Mouse (Mus musculus) CH12.LX (cell line): ENCODE results near the gene Cma1. TPM values are rescaled to one million over a fixed set of nuclear protein-coding genes. Genes with fewer than 3 reads are reported as not detected.

Source experiments
- DNase-seq: peaks from one replicate; pipeline ENCODE4 v3.0.0-alpha.2; 2013; ENCODE audit errors: extremely low read depth
- H3K27ac ChIP-seq: 2 replicates; pipeline ENCODE4 v1.5.1; 2012; ENCODE audit warnings: low read depth, mild to moderate bottlenecking, control low read depth, moderate library complexity; ENCODE audit not compliant: insufficient read depth
- H3K27me3 ChIP-seq: replicated peaks from 2 replicates; pipeline ENCODE3; 2012; ENCODE audit warnings: inconsistent platforms
- H3K36me3 ChIP-seq, 2 experiments: replicated peaks in 1 of 2; 2 replicates each; pipeline versions ENCODE3 to v1.6.1; 2012; ENCODE audit warnings: inconsistent platforms in 1 of 2, low read length in 1 of 2, mild to moderate bottlenecking in 1 of 2, mixed read lengths in 1 of 2, moderate library complexity in 1 of 2; ENCODE audit not compliant: control insufficient read depth in 1 of 2, insufficient read depth in 1 of 2
- H3K4me1 ChIP-seq, 2 experiments: 2 replicates each; pipeline ENCODE4 v1.6.1; 2012; ENCODE audit warnings: inconsistent platforms in 1 of 2, moderate library complexity in 1 of 2; ENCODE audit not compliant: insufficient read depth in 2 of 2, control insufficient read depth in 1 of 2
- H3K4me2 ChIP-seq: 2 replicates; pipeline ENCODE4 v1.6.1; 2012; ENCODE audit warnings: low read depth, mild to moderate bottlenecking, control low read depth; ENCODE audit not compliant: poor library complexity, insufficient read depth, severe bottlenecking
- H3K4me3 ChIP-seq, 3 experiments: fragments of 150-350 bp in 1 of 3; sonication (generic) in 1 of 3; replicated peaks in 1 of 3; 2 replicates each; pipeline versions ENCODE3 to v1.5.1; 2011 to 2012; ENCODE audit warnings: low read depth in 2 of 3, low read length in 2 of 3, mild to moderate bottlenecking in 2 of 3, moderate library complexity in 2 of 3, control low read depth in 1 of 3, improper control_type of control experiment in 1 of 3, inconsistent platforms in 1 of 3, mixed read lengths in 1 of 3; ENCODE audit not compliant: poor library complexity in 1 of 3
- H3K79me2 ChIP-seq: replicated peaks from 2 replicates; pipeline ENCODE4 v1.6.1; 2012; ENCODE audit warnings: mild to moderate bottlenecking, moderate library complexity; ENCODE audit not compliant: control insufficient read depth, poor library complexity, insufficient read depth, severe bottlenecking; ENCODE audit errors: extremely low read depth
- H3K9ac ChIP-seq: 2 replicates; pipeline ENCODE4 v1.6.1; 2012; ENCODE audit warnings: low read depth, mild to moderate bottlenecking, control low read depth, moderate library complexity; ENCODE audit not compliant: insufficient read depth
- H3K9me3 ChIP-seq: replicated peaks from 2 replicates; pipeline ENCODE3; 2012; ENCODE audit warnings: low read length, inconsistent platforms, mixed read lengths
- BHLHE40 ChIP-seq: IDR thresholded peaks from 2 replicates; pipeline ENCODE4 v1.6.1; 2011; ENCODE audit warnings: mild to moderate bottlenecking, low read depth, low read length, improper control_type of control experiment
- CHD1 ChIP-seq: IDR thresholded peaks from 2 replicates; pipeline ENCODE4 v1.6.1; 2012; ENCODE audit warnings: low read depth, low read length, improper control_type of control experiment, inconsistent platforms
- CHD2 ChIP-seq: IDR thresholded peaks from 2 replicates; pipeline ENCODE4 v1.6.1; 2011; ENCODE audit warnings: low read length, improper control_type of control experiment
- ELF1 ChIP-seq: IDR thresholded peaks from 2 replicates; pipeline ENCODE4 v1.6.1; 2014; ENCODE audit warnings: low read depth, mild to moderate bottlenecking, inconsistent platforms, low read length, improper control_type of control experiment
- EP300 ChIP-seq: IDR thresholded peaks from 2 replicates; pipeline ENCODE4 v1.6.1; 2011; ENCODE audit warnings: low read length, improper control_type of control experiment
- HCFC1 ChIP-seq: IDR thresholded peaks from 2 replicates; pipeline ENCODE4 v1.6.1; 2012; ENCODE audit warnings: low read depth, mild to moderate bottlenecking, inconsistent platforms, low read length, improper control_type of control experiment
- JUND ChIP-seq: conservative IDR thresholded peaks from 2 replicates; pipeline ENCODE4 v1.6.1; 2011; ENCODE audit warnings: low read depth, low read length, improper control_type of control experiment
- KAT2A ChIP-seq: IDR thresholded peaks from 2 replicates; pipeline ENCODE4 v1.6.1; 2012; ENCODE audit warnings: low read length, improper control_type of control experiment, inconsistent platforms; ENCODE audit not compliant: insufficient replicate concordance
- MAZ ChIP-seq: IDR thresholded peaks from 2 replicates; pipeline ENCODE4 v1.6.1; 2012; ENCODE audit warnings: low read depth, mild to moderate bottlenecking, inconsistent platforms, low read length, improper control_type of control experiment, moderate library complexity
- MXI1 ChIP-seq: IDR thresholded peaks from 2 replicates; pipeline ENCODE4 v1.6.1; 2011; ENCODE audit warnings: mild to moderate bottlenecking, low read depth, low read length, improper control_type of control experiment
- MYC ChIP-seq: IDR thresholded peaks from 2 replicates; pipeline ENCODE4 v1.6.1; 2011; ENCODE audit warnings: low read depth, mild to moderate bottlenecking, improper control_type of control experiment, low read length
- NRF1 ChIP-seq: IDR thresholded peaks from 2 replicates; pipeline ENCODE4 v1.6.1; 2014; ENCODE audit warnings: low read depth, mild to moderate bottlenecking, inconsistent platforms, low read length, improper control_type of control experiment, moderate library complexity
- POLR2A ChIP-seq: IDR thresholded peaks from 2 replicates; pipeline ENCODE4 v1.6.1; 2011; ENCODE audit warnings: low read depth, mild to moderate bottlenecking, improper control_type of control experiment, low read length
- POLR2AphosphoS2 ChIP-seq: IDR thresholded peaks from 2 replicates; pipeline ENCODE4 v1.6.1; 2011; ENCODE audit warnings: low read depth, low read length, improper control_type of control experiment
- RAD21 ChIP-seq: IDR thresholded peaks from 2 replicates; pipeline ENCODE4 v1.6.1; 2011; ENCODE audit warnings: low read depth, mild to moderate bottlenecking, low read length, improper control_type of control experiment, moderate library complexity
- RCOR1 ChIP-seq: conservative IDR thresholded peaks from 2 replicates; pipeline ENCODE4 v1.6.1; 2012; ENCODE audit warnings: low read depth, mild to moderate bottlenecking, inconsistent platforms, low read length, improper control_type of control experiment
- SIN3A ChIP-seq: IDR thresholded peaks from 2 replicates; pipeline ENCODE4 v1.6.1; 2012; ENCODE audit warnings: low read length, improper control_type of control experiment, inconsistent platforms
- SMC3 ChIP-seq: IDR thresholded peaks from 2 replicates; pipeline ENCODE4 v1.6.1; 2011; ENCODE audit warnings: low read depth, low read length, improper control_type of control experiment
- TBP ChIP-seq: conservative IDR thresholded peaks from 2 replicates; pipeline ENCODE4 v1.6.1; 2011; ENCODE audit warnings: low read depth, low read length, improper control_type of control experiment
- UBTF ChIP-seq: IDR thresholded peaks from 2 replicates; pipeline ENCODE4 v1.6.1; 2012; ENCODE audit warnings: low read depth, mild to moderate bottlenecking, inconsistent platforms, low read length, improper control_type of control experiment, moderate library complexity
- USF2 ChIP-seq: conservative IDR thresholded peaks from 2 replicates; pipeline ENCODE4 v1.6.1; 2011; ENCODE audit warnings: low read depth, low read length, improper control_type of control experiment
- ZC3H11A ChIP-seq: IDR thresholded peaks from 2 replicates; pipeline ENCODE4 v1.6.1; 2012; ENCODE audit warnings: low read depth, mild to moderate bottlenecking, inconsistent platforms, low read length, improper control_type of control experiment
- ZKSCAN1 ChIP-seq: IDR thresholded peaks from 2 replicates; pipeline ENCODE4 v1.6.1; 2012; ENCODE audit warnings: low read depth, inconsistent platforms, low read length, improper control_type of control experiment, borderline replicate concordance
- ZMIZ1 ChIP-seq: IDR thresholded peaks from 2 replicates; pipeline ENCODE4 v1.6.1; 2012; ENCODE audit warnings: low read depth, mild to moderate bottlenecking, inconsistent platforms, low read length, improper control_type of control experiment
- ZNF384 ChIP-seq: IDR thresholded peaks from 2 replicates; pipeline ENCODE4 v1.6.1; 2012; ENCODE audit warnings: low read depth, low read length, improper control_type of control experiment, inconsistent platforms
- dilution Hi-C: fragments of 300-500 bp; cut with MboI; formaldehyde crosslinking; loops from 2 replicates; pipeline ENCODE4 v1.14.3; 2020; ENCODE audit warnings: low sequenced_read_pairs; ENCODE audit not compliant: extremely low pct_unique_long_range_greater_than_20kb, extremely low pct_ligation_motif_present
- in situ Hi-C: fragments of 300-500 bp; cut with MboI; formaldehyde crosslinking; loops from 3 replicates; pipeline ENCODE4 v1.14.3; 2019; ENCODE audit warnings: low sequenced_read_pairs, low pct_ligation_motif_present, low pct_unique_long_range_greater_than_20kb, mixed read lengths
- polyA plus RNA-seq: library from polyadenylated mRNA; unstranded; fragments of >175 nt; gene quantifications from 2 replicates; pipeline ENCODE4 v1.2.1, GENCODE M21; 2012; ENCODE audit warnings: low read depth; ENCODE audit not compliant: insufficient read length
- total RNA-seq, 2 experiments: library from RNA; depleted of rRNA; stranded (reverse); fragments of 300-350 nt in 1 of 2; fragments of >200 nt in 1 of 2; gene quantifications; 2 replicates each; pipeline ENCODE4 v1.2.3; 2012 to 2014

Gene Cma1
- total and polyA plus RNA-seq, 3 experiments = not detected

- Histone ChIP-seq H3K36me3 (no peaks in the 10 kb centered on the region), H3K27ac (no peak overlapping the region), H3K79me2 (no peaks in the 10 kb centered on the region), H3K4me3 (no peak overlapping the region), H3K9ac (no peak overlapping the region), H3K4me2 (no peak overlapping the region), H3K27me3 (no peaks in the 10 kb centered on the region), H3K9me3 (peaks cover 3% of the 10 kb centered on the region), H3K4me1 (no peaks in the 10 kb centered on the region)
- TF ChIP-seq UBTF (no peak), BHLHE40 (no peak), KAT2A (no peak), USF2 (no peak), POLR2A (no peak), NRF1 (no peak), ZC3H11A (no peak), ZNF384 (no peak), SIN3A (no peak), CHD2 (no peak), MYC (no peak), RAD21 (no peak), MXI1 (no peak), RCOR1 (no peak)
- dilution Hi-C loops (no loop called here), in situ Hi-C loops (no loop called here)
- no peak for DNase-seq
These were observed 17.6 kb downstream of the Cma1 start for GRCm38 (mm10) chr14:55926847-55927246.

- Histone ChIP-seq H3K4me3 (no peak overlapping the region), H3K9me3 (no peaks in the 10 kb centered on the region), H3K27me3 (no peaks in the 10 kb centered on the region), H3K4me2 (no peak overlapping the region), H3K4me1 (peaks cover 0 to 3% of the 10 kb centered on the region in 2 experiments; a peak in 2 of 4 replicates), H3K79me2 (no peaks in the 10 kb centered on the region), H3K9ac (no peak overlapping the region), H3K36me3 (no peaks in the 10 kb centered on the region), H3K27ac (no peak overlapping the region)
- DNase-seq = no peak
- dilution Hi-C loops (no loop called here), in situ Hi-C loops (no loop called here)
- TF ChIP-seq EP300 (no peak), MXI1 (no peak), SMC3 (no peak), JUND (no peak), MYC (no peak), BHLHE40 (no peak), ZNF384 (no peak), CHD1 (no peak), HCFC1 (no peak), ZMIZ1 (no peak), ZKSCAN1 (no peak), SIN3A (no peak), MAZ (no peak), NRF1 (no peak), POLR2A (no peak), ELF1 (no peak), RCOR1 (no peak), TBP (no peak), POLR2AphosphoS2 (no peak)
These were observed 21.8 kb downstream of the Cma1 start for GRCm38 (mm10) chr14:55922475-55923232.
